Mouse (Mus musculus) retina, adult 2 months (tissue): ENCODE results near the gene Gltpd2.
A peak's percentile ranks its signal among the peaks of the same experiment; 100 is the strongest.
"Not testable (repeated sequence)": the region's sequence is repeated elsewhere in the genome, so short reads cannot be mapped to it uniquely, and the experiment has no call there.

Experiments used
- DNase-seq: peaks from one replicate; pipeline ENCODE4 v3.0.0-alpha.2; 2012; ENCODE audit warnings: low read depth, low spot score

Gene Gltpd2

DNA sequence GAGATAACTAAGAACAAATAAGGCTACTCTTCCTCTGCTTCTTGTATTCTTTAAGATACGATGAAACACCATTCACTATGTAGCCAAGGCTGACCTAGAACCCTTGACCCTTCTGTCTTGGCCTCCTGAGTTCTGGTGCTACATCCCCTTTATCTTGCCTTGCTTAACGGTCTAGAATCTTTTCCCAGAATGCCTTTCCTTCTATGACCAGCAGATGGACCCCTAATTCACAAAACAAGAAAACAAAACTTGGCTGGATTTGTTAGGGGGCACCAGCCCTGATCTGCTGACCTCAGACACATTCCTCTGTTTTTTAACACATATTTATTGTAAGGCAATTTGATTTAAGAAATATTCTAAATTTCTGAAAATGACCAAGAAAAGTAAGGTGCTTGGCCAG is 2.6 kb upstream of the Gltpd2 start:
- DNase-seq, result no peak

DNA sequence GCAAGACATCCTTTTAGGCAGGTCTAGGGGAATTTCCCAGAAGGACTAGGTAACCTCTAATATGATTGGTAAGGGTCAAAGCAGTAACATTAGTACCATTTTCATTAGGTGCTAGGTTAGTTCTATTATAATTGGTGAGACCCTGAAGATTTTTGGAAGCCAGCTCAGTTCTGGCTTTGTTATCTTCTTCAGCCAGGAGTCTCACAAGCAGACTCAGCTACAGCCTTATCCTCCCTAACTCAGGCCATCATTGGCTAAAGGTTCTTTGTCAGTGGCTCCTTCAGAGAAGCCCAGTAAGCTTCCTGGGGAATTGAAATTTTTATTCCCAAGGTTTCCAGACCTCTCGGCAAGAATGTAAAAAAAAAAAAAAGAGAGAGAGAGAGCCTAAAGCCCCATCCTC is 560 bp upstream of the Gltpd2 start:
- DNase-seq, result no peak

GRCm38 (mm10) chr11:70520178-70520769 is 1.3 kb downstream of the Gltpd2 start:
- DNase-seq, result no peak

- not testable (repeated sequence) for DNase-seq
Measured at GRCm38 (mm10) chr11:70523306-70523989, 4.5 kb downstream of the Gltpd2 start.

DNA sequence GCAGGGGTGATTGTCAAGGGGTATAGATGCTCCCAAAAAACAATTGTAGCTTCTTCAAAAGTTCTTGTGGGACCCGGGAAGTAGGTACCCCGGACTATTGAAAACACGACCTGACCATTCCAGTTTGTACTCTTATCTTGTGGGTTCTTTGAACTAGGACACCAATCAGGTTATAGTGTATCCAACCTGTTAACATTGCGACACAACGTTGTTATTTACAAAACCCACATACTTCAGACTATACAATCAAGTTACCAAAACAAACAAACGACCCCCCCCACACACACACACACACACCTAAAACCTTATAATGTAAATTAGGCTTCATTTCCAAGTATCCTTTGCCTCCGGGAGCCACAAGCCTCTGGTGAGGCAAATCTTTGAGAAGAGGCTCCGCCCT is 5.8 kb downstream of the Gltpd2 start:
- DNase-seq, result no peak

DNA sequence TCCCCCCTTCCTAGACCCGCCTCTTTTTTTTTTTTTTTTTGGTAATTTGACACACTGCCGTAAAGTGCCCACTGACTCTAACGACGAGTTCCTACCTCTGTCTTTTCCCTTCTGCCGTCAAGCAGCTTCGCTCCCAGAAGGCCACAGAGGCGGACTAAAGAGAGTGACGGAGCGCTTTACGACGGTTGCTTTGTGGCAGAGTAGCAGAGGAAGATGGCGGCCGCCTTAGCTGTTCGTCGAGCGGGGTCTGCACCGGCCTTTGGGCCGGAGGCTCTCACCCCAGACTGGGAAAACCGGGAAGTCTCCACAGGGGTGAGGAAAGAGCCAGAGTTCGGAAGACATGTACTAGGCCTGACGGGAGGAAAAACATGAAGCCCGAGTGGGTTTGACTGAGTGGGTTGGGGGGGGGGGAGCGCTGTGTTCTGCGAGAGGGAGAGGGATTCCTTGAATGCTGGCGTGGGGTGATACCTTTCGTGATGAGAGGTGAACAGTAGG is 6.2 kb downstream of the Gltpd2 start, which contains the start of gene Psmb6:
Gene Psmb6 (plus strand): TSS at position 184 of the 495 bp plus-strand sequence.
- peak; percentile 92 for DNase-seq

GRCm38 (mm10) chr11:70525726-70526125 is 6.7 kb downstream of the Gltpd2 start:
- DNase-seq, result no peak

GRCm38 (mm10) chr11:70526211-70526610 is 7.2 kb downstream of the Gltpd2 start:
- no peak for DNase-seq

DNA sequence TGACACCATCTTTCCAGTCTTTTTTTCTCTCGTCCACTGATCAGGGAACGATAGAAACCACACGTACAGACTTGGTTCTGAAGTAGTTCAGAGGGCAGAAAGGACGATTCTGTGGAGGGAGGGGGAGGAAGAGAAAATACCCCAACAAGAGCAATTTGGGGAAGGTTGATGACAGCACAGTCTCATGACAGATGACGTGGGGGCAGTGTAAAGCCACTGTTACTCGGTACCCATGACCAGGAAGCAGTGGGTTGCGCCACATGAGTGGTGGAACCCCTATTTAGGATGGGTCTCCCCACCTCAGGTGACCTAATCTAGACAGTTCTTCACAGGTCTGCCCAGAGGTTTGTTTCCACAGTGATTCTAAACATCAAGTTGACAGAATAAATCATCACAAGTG is 9.6 kb downstream of the Gltpd2 start:
- no peak for DNase-seq

- not testable (repeated sequence) for DNase-seq
Measured at GRCm38 (mm10) chr11:70531065-70531464, 12.1 kb downstream of the Gltpd2 start.

GRCm38 (mm10) chr11:70532839-70533238 is 13.8 kb downstream of the Gltpd2 start, which contains the start of gene Gm40193:
TSS of gene Gm40193 (minus strand) at chr11:70532939.
- DNase-seq, result no peak

- DNase-seq, result no peak
Measured at GRCm38 (mm10) chr11:70539423-70539822, 20.4 kb downstream of the Gltpd2 start.

GRCm38 (mm10) chr11:70539877-70540587 is 21.0 kb downstream of the Gltpd2 start, which contains the start of gene Pld2:
TSS of gene Pld2 (plus strand) at chr11:70540064.
- DNase-seq, result peak; percentile 49

DNA sequence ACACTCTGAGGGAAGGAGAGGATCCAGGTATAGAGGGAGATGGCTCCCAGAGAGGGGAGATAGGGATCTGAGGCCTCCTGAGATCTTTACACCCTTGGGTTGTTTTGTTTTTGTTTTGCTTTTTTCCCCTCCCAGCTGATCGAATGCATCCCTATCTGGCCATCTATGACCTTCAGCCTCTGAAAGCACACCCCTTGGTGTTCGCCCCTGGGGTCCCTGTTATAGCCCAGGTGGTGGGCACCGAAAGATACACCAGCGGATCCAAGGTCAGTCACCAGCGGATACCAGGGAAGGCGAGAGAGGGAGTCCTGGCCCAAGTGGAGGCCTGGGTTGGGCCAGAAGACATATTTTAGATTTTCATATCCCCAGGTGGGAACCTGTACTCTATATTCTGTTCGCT is 21.9 kb downstream of the Gltpd2 start:
- DNase-seq, result no peak

- no peak for DNase-seq
Measured at GRCm38 (mm10) chr11:70541415-70541814, 22.4 kb downstream of the Gltpd2 start.

DNA sequence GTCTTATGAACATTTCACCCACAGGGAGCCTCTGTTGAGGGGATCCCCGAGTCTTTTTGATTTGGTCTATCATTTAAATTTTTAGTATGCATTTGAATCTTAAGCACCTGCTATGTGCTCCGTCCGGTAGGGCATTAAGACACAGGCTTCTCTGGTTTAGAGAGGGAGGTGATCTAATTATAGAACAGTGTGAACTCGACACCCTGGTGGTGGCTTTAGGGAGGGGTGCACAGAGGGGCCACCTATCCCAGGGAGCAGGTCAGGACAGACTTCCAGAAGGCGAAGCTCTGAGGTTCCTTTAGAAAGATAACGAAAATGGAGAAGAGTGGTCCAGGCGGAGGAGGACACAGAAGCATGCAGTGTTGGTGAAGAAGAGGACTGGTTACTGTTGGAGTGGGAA is 25.5 kb downstream of the Gltpd2 start:
- DNase-seq, result no peak

DNA sequence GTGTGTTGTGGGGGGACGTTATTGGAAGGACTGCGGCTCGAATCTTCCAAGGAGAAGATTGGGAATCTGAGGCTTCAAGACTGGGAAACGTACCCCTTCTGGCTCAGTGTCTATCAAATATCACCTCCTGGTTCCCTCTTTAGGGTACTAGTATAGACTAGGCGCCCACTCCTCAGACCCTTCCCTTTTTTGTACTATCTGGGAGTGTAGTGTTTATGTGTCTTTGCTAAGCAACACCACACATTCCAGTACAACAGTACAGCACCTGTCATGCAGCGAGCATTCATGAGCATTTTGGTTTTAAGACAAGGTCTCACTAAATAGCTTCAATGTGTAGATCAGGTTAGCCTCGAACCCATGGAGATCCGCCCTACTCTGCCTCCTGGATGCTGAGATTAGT is 32.5 kb downstream of the Gltpd2 start:
- no peak for DNase-seq

GRCm38 (mm10) chr11:70553940-70554339 is 34.9 kb downstream of the Gltpd2 start:
- DNase-seq, result no peak

DNA sequence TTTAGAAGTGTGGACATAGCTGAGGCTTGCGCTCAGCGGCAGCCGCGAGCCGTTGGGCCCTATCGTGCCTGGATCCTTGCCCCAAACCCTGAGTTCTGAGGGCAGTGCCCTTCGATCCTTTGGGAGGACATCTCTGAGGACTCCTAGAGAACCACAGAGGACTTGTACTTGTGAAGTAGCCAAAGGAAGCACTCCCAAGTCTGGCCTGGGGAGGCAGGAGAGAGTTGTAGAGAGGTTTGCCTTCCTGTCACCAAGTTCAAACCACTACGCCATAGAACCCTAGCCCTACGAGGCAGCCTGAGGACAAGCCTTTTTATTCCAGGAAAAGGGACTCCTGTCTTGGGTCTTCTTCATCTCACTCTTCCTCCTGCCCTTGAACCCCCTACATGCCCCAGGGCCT is 38.5 kb downstream of the Gltpd2 start:
- no peak for DNase-seq

- DNase-seq, result no peak
Measured at GRCm38 (mm10) chr11:70561937-70562286, 42.9 kb downstream of the Gltpd2 start.

- peak; percentile 76 for DNase-seq
Measured at GRCm38 (mm10) chr11:70562287-70562994, 43.4 kb downstream of the Gltpd2 start, which contains the start of gene Mink1. TSS of gene Mink1 (plus strand) at chr11:70562881.

- DNase-seq, result no peak
Measured at GRCm38 (mm10) chr11:70562995-70563469, 44.0 kb downstream of the Gltpd2 start.
